Mouse (Mus musculus) limb, embryonic 11.5 days (tissue): ENCODE measurements around the gene Hoxa13. TPM values are rescaled to one million over a fixed set of nuclear protein-coding genes. Genes with fewer than 3 reads are reported as not detected.

Experiments used
- ATAC-seq: fragments of 200-750 bp; cut with Nextera tagmentation; 2 replicates; pipeline ENCODE4 v1.8.0; 2017; ENCODE audit warnings: low read depth; ENCODE audit not compliant: insufficient number of reproducible peaks, low FRiP score, low TSS enrichment
- DNase-seq: peaks from one replicate; pipeline ENCODE4 v3.0.0-alpha.2; 2015; ENCODE audit warnings: low spot score
- H3K27ac ChIP-seq: fragments of 300-500 bp; sonication (generic); replicated peaks from 2 replicates; pipeline ENCODE4 v1.5.1; 2014; ENCODE audit warnings: low read depth, mild to moderate bottlenecking, low read length
- H3K27me3 ChIP-seq: fragments of 300-500 bp; sonication (generic); 2 replicates; pipeline ENCODE4 v1.6.1; 2014; ENCODE audit warnings: mild to moderate bottlenecking, low read length, mixed read lengths; ENCODE audit not compliant: control insufficient read depth, insufficient read depth
- H3K36me3 ChIP-seq: fragments of 300-500 bp; sonication (generic); 2 replicates; pipeline ENCODE4 v1.6.1; 2014; ENCODE audit warnings: mild to moderate bottlenecking, low read length, moderate library complexity, mixed read lengths; ENCODE audit not compliant: control insufficient read depth, insufficient read depth
- H3K4me1 ChIP-seq: fragments of 300-500 bp; sonication (generic); 2 replicates; pipeline ENCODE4 v1.6.1; 2014; ENCODE audit warnings: low read length, mixed read lengths; ENCODE audit not compliant: control insufficient read depth, insufficient read depth
- H3K4me2 ChIP-seq: fragments of 300-500 bp; sonication (generic); 2 replicates; pipeline ENCODE4 v1.6.1; 2014; ENCODE audit warnings: low read depth, mild to moderate bottlenecking, moderate library complexity; ENCODE audit not compliant: severe bottlenecking
- H3K4me3 ChIP-seq: fragments of 300-500 bp; sonication (generic); 2 replicates; pipeline ENCODE4 v1.5.1; 2014; ENCODE audit warnings: low read depth, low read length
- H3K9ac ChIP-seq: fragments of 300-500 bp; sonication (generic); 2 replicates; pipeline ENCODE4 v1.6.1; 2014; ENCODE audit warnings: mild to moderate bottlenecking, low read length
- H3K9me3 ChIP-seq: fragments of 300-500 bp; sonication (generic); 2 replicates; pipeline ENCODE4 v1.6.1; 2016; ENCODE audit warnings: low read length; ENCODE audit not compliant: control insufficient read depth
- WGBS: fragments of 180-500 bp; shearing (Covaris S2); extraction: QIAGEN DNeasy Blood & Tissue Kit; methylation state at CpG from one replicate; pipeline ENCODE4 v1.1.7; 2014; 5-methylcytosine and 5-hydroxymethylcytosine counted together
- polyA plus RNA-seq: library from polyadenylated mRNA; unstranded; fragments of >200 nt; fragmentation: Nextera tagmentation; extraction: Ambion mirVana; gene quantifications from 2 replicates; pipeline ENCODE4 v1.2.1, GENCODE M21; 2014

The Hoxa13 gene
- polyA plus RNA-seq, 1 experiment from 2014 or later: 25.1 TPM

GRCm38 (mm10) chr6:52222729-52223128 lies 38.0 kb downstream of the Hoxa13 start:
- peak overlapping the region; percentile 98 for H3K27ac ChIP-seq
- no peaks in the 10 kb centered on the region for H3K27me3 ChIP-seq
- ATAC-seq: no peak
- WGBS: 3% methylated on average over 13 of the region's 13 CpGs
- H3K4me1 ChIP-seq: peaks cover 27% of the 10 kb centered on the region
- peak overlapping the region; percentile 89 for H3K4me2 ChIP-seq
- peak overlapping the region; percentile 98 for H3K9ac ChIP-seq
- DNase-seq: peak; percentile 67
- H3K4me3 ChIP-seq: peak overlapping the region; percentile 87
- no peaks in the 10 kb centered on the region for H3K9me3 ChIP-seq
- H3K36me3 ChIP-seq: no peaks in the 10 kb centered on the region

- peak overlapping the region; percentile 98 for H3K27ac ChIP-seq
- H3K27me3 ChIP-seq: no peaks in the 10 kb centered on the region
- H3K36me3 ChIP-seq: no peaks in the 10 kb centered on the region
- H3K9ac ChIP-seq: peak overlapping the region; percentile 98
- H3K4me2 ChIP-seq: peak overlapping the region; percentile 89
- ATAC-seq: peak; percentile 33
- H3K4me1 ChIP-seq: peaks cover 29% of the 10 kb centered on the region
- WGBS: 1% methylated on average over 21 of the region's 21 CpGs
- no peak for DNase-seq
- no peaks in the 10 kb centered on the region for H3K9me3 ChIP-seq
- peak overlapping the region; percentile 87 for H3K4me3 ChIP-seq
These were observed 38.5 kb downstream of the Hoxa13 start for GRCm38 (mm10) chr6:52221993-52222685.

GRCm38 (mm10) chr6:52221337-52221992 lies 39.2 kb downstream of the Hoxa13 start, which contains the start of gene Hoxa7:
TSS of gene Hoxa7 (minus strand) at chr6:52221854.
- Histone ChIP-seq H3K27me3 (no peaks in the 10 kb centered on the region), H3K9me3 (no peaks in the 10 kb centered on the region), H3K27ac (peak within 1 kb of the TSS; percentile 98), H3K36me3 (no peaks in the 10 kb centered on the region), H3K4me1 (peaks cover 25% of the 10 kb centered on the region), H3K4me2 (peak within 1 kb of the TSS; percentile 89), H3K9ac (peak within 1 kb of the TSS; percentile 98), H3K4me3 (peak within 1 kb of the TSS; percentile 87)
- WGBS: under 1% methylated on average over 46 of the region's 46 CpGs
- DNase-seq (peak; percentile 71), ATAC-seq (peak; percentile 53)

GRCm38 (mm10) chr6:52220865-52221310 lies 39.8 kb downstream of the Hoxa13 start:
- 2% methylated on average over 12 of the region's 12 CpGs for WGBS
- peak overlapping the region; percentile 87 for H3K4me3 ChIP-seq

GRCm38 (mm10) chr6:52220003-52220864 lies 40.4 kb downstream of the Hoxa13 start:
- Histone ChIP-seq H3K9ac (peak overlapping the region; percentile 98), H3K4me1 (peaks cover 35% of the 10 kb centered on the region), H3K4me2 (peak overlapping the region; percentile 89), H3K9me3 (no peaks in the 10 kb centered on the region), H3K4me3 (peak overlapping the region; percentile 87), H3K27ac (peak overlapping the region; percentile 98), H3K36me3 (no peaks in the 10 kb centered on the region), H3K27me3 (no peaks in the 10 kb centered on the region)
- 4% methylated on average over 32 of the region's 32 CpGs for WGBS
- DNase-seq (peak; percentile 74), ATAC-seq (no peak)

More at GRCm38 (mm10) chr6:52220865-52221310, 39.8 kb downstream of the Hoxa13 start:
- H3K4me1 ChIP-seq: peaks cover 30% of the 10 kb centered on the region
- H3K4me2 ChIP-seq: peak overlapping the region; percentile 89
- H3K27me3 ChIP-seq: no peaks in the 10 kb centered on the region
- H3K9ac ChIP-seq: peak overlapping the region; percentile 98
- H3K36me3 ChIP-seq: no peaks in the 10 kb centered on the region
- H3K9me3 ChIP-seq: no peaks in the 10 kb centered on the region
- H3K27ac ChIP-seq: peak overlapping the region; percentile 98
- ATAC-seq (no peak), DNase-seq (no peak)

- peaks cover 43% of the 10 kb centered on the region for H3K4me1 ChIP-seq
- H3K27ac ChIP-seq: peak overlapping the region; percentile 98
- H3K27me3 ChIP-seq: no peaks in the 10 kb centered on the region
- no peaks in the 10 kb centered on the region for H3K9me3 ChIP-seq
- peak overlapping the region; percentile 89 for H3K4me2 ChIP-seq
- peak overlapping the region; percentile 87 for H3K4me3 ChIP-seq
- no peak for ATAC-seq
- DNase-seq: peak; percentile 61
- H3K36me3 ChIP-seq: no peaks in the 10 kb centered on the region
- peak overlapping the region; percentile 98 for H3K9ac ChIP-seq
- WGBS: 9% methylated on average over 9 of the region's 9 CpGs
These were observed 41.3 kb downstream of the Hoxa13 start for GRCm38 (mm10) chr6:52219234-52219942.

GRCm38 (mm10) chr6:52218643-52219215 lies 42.0 kb downstream of the Hoxa13 start:
- peak overlapping the region; percentile 98 for H3K9ac ChIP-seq
- DNase-seq (peak; percentile 66), ATAC-seq (no peak)
- H3K4me1 ChIP-seq: peaks cover 49% of the 10 kb centered on the region
- H3K27ac ChIP-seq: peak overlapping the region; percentile 98
- H3K9me3 ChIP-seq: no peaks in the 10 kb centered on the region
- WGBS: 3% methylated on average over 14 of the region's 14 CpGs
- H3K4me3 ChIP-seq: peak overlapping the region; percentile 87
- peak overlapping the region; percentile 89 for H3K4me2 ChIP-seq
- no peaks in the 10 kb centered on the region for H3K27me3 ChIP-seq
- no peaks in the 10 kb centered on the region for H3K36me3 ChIP-seq
